Mouse (Mus musculus) skeletal muscle tissue, adult 2 months (tissue): ENCODE results near the gene Unc45b.
"Not testable (repeated sequence)": the region's sequence is repeated elsewhere in the genome, so short reads cannot be mapped to it uniquely, and the experiment has no call there.

ENCODE experiments used
- DNase-seq: peaks from one replicate; pipeline ENCODE4 v3.0.0-alpha.2; 2012; ENCODE audit warnings: low read depth, low spot score

The Unc45b gene

DNA sequence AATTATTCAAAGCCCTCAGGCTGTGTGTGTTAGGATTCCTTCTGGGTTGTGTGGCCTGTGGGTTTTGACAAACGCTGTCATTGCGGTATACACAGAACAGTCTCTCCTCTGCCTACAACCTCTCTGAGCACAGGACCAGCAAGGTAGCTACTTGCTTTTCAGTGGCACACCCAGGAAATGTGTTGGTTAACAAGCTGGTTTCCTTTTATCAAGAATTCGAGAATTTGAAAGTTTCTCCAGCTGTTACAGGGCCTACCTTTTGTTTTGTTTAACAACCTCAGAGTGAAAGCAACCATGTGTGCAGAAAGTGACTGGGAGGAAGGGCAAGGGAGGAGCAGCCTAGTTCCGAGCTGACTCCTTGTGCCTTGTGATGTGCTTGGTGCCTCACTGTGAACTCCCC is 37.1 kb downstream of the Unc45b start:
- no peak for DNase-seq

- DNase-seq: no peak
Measured at GRCm38 (mm10) chr11:82949036-82949435, 38.7 kb downstream of the Unc45b start.

- peak; percentile 74 for DNase-seq
Measured at GRCm38 (mm10) chr11:82950736-82951481, 40.6 kb downstream of the Unc45b start, which contains the start of gene Slfn5. TSS of gene Slfn5 (plus strand) at chr11:82951349.

DNA sequence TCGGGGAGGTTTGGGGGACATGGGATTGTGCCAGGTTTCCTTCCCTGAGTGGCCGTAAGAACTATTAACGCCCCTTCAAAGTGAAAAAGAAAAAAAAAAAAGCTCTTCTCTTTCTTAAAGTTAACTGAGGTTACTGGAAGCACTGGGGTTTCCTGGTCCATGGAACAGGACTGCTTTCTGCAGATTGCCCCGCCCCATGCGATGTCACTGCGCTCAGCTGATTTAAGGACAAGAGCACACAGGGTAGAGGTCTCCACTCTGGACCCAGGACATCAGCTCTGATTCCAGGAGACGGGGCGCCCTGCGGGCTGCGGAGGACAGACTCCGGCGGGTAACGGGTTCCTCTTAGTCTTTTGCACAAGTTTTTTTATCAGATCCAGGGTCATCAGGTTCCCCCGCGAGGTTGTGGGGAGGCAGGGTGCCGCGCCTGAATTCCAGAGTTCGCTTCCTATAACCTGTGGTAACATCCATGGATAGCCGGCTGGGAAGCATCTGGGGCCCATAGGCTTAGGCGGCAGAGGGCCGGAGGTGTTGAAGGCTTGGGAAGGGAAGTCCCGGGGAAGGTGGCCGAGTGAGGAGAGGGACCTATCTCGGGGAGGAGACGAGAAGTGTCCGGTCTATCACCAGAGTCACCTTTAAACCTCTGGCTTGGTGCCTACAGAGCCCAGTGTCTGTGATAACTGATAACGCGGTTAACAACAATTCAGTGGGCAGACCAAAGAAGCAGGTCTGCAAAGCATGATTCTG is 41.7 kb downstream of the Unc45b start:
- DNase-seq: peak; percentile 72

DNA sequence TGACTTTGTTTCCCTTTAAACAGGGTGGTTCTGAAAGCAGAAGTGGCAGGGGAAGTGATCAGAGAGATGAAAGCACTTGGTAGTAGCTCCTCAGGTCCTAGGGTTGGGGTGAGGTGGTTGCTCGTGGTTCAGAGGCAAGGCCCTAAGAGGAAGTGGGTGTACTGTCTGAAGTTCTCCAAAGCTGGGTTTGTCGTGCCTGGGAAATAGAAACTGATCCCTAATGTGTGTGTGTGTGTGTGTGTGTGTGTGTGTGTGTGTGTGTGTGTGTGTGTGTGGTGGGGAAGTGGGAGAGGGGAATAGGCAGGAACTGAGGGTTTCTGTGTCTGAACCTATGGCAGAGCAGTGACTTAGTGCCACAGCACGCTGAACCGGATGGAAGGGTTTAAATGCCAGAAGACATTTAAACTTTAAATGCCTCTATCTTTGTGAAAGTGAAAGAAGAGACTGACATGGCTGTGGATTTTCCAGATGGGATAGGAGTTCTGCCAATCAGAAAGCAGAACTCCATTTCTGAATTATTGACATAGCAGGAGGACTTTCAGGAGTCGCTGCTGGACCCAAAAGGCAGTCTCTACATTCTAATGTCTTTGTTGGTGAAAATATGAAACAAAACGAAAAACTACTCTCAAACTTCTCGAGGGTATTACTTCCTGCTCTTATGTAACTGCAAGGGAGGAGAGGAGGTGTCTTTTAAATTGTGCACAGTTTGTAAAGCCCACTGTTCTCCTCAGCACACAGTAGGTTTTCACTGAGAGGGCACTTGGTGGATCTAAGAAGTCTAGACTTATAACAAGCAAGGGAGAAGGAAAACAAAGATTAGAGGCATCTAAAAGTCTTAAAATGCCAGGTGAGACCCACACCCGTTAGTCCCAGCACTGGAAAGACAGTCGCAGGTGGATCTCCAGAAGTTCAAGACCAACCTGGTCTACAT is 42.5 kb downstream of the Unc45b start:
- peak; percentile 50 for DNase-seq

- no peak for DNase-seq
Measured at GRCm38 (mm10) chr11:82954631-82955030, 44.3 kb downstream of the Unc45b start.

DNA sequence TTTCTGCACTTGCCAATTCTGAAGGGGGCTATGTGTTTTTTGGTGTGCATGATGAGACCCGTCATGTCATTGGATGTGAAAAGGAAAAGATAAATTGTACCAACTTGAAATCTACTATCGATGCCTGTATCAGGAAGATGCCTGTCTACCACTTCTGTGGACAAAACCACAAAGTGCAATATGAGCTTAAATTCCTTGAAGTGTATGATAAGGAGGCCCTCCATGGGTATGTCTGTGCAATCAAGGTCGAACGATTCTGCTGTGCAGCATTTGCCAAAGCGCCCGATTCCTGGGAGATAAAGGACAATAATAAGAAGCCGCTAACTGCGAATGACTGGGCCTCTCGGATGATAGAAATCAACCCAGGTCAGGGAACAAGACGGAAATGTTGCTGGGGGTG is 46.6 kb downstream of the Unc45b start:
- DNase-seq: no peak

DNA sequence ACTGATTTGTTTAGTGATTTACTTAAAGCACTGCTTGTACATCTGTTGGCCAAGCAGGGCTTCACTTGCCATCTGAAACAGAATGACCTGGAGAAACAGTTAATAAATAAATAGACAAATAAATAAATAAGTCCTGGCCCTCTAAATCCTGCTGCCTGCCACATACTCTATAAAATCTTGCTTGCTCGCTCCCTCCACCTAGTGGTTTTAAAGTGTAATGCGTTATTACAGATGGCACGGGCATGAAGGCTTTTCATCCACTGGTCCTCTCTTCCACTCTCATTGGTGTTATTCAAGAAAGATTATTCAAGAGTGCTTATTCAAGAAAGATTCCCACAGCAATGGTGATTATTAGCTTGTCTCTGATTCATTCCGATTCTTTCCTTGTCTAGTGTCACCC is 49.3 kb downstream of the Unc45b start:
- no peak for DNase-seq

DNA sequence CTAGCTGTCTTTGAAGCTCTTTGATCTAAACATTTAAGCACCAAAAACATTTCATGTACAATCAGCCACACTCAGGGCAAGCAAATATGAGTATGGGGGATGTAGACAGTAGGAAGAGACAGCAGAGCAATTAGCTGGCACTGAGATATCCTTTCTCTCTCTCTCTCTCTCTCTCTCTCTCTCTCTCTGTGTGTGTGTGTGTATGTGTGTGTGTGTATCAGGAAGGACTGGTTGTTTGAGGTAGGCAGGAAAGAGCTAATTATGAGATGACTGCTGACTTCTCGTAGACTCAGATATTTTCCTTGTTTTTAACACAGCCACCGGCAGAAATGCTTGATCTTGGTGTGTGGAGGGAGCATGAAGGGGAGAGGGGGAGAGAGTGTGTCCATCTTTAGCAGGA is 51.4 kb downstream of the Unc45b start:
- DNase-seq: no peak

DNA sequence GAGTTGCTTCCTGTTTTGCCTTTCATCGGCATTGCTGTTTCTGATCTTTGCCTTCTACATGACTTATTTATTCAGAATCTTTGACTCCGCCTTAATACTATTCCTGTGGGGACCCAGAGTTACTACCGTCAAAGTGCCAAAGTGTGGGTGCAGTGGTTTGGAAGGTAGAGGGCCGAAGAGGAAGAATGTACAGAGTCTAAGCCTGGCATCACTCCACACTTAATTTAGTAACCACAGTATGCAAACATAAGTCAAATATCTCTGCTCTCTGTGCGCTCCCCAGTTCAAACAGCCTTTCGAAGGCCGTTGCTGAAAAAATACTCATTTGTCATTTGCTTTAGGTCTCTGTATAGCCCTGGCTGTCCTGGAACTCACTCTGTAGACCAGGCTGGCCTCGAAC is 51.9 kb downstream of the Unc45b start:
- no peak for DNase-seq

DNA sequence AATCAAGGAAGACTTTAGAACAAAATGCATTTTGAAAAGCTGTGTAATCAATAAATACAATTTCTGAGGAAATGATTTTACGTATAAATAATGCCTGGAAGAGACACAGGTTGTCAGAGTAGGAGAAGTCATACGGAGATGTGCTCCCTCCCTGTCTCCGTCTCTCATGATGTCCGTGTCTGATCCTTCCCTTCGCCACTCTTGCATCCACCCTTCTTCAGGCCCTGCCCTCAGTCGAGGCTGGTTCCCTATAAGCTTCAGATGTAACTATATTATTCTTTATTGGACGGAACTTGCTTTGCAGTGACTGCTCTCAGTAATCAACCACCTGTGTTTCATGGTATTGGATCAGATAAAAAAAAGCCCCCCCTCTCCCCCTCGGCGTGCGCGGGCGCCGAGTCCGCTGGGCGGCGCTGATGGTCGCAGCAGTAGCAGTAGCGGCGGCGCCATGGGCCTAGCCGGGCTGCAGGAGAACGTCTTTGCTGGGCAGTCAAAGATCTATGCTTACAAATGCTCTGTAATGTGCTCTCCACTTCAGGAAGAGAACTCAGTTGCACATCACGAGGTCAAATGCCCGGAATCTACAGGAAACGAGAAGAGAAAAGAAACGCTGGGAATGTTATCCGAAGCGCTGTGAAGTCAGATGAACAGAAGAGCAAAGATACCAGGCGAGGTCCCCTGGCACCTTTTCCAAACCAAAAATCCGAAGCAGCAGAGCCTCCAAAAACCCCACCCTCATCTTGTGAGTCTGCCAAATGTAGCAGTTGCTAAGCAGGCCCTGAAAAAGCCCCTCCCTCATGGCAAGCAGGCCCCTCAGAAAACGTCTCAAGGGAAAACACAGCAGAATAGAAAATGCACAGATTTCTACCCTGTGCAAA is 60.6 kb downstream of the Unc45b start:
- no peak for DNase-seq

DNA sequence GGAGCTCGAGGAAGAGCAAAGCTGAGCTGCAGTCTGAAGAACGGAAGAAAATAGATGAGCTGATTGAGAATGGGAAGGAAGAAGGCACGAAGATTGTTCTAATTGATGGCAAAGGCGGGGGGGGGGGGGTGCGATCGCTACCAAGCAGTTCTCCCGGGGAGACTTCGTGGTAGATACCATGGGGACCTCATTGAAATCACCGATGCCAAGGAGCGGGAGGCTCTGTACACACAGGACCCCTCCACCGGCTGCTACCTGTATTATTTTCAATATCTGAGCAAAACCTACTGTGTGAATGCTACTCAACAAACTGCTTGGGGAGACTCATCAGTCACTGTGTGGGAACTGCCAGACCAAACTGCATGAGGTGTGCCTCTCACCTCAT is 61.2 kb downstream of the Unc45b start:
- DNase-seq: no peak

DNA sequence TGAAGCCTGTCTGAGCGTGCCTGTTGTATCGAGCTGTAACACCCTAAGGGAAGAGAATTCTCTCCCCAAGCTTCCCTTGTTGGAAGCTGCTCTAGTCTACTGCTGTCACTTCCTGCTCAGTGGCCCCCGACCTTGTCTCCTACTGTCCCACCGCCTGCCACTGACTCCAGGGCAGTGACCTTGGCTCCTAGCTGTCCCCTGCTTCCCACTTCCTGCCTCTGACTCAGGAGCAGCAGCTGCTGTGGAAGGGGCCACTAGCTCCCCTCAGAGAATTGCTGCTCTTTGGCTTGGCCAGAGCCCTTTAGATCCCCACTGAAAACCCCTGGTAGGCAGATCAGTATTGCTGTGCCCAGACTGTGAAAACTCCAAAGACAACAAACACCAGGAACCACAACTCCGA is 63.6 kb downstream of the Unc45b start:
- no peak for DNase-seq

DNA sequence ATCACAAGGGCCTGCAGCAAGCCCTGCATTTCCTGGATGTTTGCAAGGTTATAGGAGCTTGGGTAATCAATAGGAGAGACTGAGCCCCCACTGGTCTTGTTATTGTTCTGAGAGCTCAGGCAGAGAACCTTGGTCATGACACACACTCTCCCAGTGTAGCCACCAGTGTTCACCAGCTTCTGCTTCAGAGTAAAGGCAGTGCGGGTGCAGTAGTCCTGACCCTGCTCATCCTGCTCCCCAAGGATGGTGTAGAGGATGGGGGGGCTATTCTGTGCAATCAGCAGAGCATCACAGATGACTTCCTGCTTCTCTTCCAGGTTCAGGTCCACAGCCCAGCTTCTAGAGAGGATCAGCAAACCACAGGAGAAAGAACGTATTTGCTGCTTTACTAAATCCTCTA is 72.1 kb downstream of the Unc45b start:
- not testable (repeated sequence) for DNase-seq

DNA sequence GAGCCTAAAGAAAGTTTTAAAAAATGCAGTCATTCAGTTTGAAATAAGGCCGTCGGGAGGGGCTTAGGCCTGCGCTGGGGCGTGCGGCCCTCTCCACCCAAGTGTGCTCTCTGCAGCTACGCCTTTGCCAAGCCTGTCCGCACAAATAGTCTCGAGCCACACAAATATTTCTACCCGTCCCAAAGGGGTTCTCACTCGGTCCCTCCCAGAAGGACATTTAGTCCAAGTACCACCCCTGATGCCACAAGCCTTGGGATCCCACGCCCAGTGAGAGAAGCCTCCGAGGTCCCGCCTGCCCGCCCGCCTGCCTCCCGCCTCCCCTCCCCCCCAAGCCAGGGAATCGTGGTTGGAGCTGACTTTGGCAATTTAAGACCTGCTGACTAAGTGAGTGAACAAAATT is 72.8 kb downstream of the Unc45b start:
- peak; percentile 33 for DNase-seq

DNA sequence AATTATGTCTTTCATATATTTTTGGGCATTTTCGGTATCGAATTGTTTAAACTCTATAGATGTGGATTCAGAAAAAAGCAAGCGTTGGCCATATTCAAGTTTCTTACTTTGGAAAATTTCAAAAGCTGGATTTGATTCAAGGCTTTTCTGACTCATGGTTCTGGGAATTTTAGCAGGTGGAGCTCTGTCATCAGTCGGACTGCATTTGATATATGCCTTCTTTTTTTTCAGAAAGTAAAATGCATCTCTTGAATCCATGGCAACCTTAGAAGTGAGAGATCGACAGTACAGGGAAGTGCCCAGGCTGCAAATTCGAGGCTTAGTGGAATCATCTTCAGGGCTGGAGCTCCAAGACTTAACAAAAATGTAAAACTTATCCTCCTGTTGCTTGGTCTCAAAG is 77.3 kb downstream of the Unc45b start:
- no peak for DNase-seq

DNA sequence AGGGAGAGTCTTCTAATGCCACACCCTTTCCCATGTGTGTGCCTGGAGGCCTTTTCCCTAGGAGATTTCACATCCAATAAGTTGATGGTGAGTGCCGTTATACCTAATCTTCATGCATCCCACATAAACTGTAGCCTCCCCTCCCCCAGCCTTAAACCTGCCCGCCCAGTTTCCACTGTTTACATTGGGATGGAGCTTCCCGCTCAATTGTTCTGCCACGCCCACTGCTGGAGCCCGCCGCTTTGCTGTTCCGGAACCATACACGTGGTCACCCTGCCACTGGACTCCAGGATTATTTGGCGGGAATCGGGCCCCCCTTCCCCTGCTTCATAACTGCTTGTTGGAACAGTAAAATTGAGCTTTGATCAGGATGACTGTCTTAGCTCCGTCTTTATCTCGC is 79.0 kb downstream of the Unc45b start:
- DNase-seq: no peak

- peak; percentile 10 for DNase-seq
Measured at GRCm38 (mm10) chr11:82990612-82991385, 80.4 kb downstream of the Unc45b start.

DNA sequence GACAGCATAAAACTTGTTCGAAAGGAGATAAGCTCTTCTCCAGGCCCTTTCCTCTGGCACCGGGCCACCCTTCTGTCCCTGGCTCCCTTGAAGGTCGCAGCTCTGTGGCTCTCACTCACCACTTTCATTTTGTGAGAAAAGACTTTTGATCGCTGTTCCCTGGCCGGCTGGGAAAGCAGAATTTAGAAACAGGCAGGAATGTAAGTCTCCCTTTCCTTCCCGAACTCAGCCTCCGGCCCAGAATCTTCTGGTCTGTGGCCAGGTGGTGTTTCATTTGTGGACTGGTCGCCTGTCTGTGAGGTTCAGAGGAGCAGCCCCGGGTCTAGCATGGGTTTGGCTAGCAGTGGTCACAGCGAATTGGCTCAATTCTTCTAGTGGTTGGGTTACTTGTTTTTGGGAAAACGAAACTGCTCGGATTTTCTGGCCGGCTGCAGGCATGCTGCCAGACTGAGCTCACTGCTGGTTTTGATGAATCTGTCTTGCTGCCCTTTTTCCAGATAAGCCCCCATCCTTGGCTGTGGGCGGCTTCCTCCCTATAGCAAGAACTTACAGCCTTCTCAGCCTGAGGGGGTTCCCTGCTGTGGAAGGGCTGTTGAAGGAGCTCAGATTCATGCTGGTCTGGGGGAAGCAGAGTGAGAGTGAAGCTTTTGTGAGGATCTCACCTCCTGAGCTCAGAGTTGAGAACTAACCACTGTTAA is 81.3 kb downstream of the Unc45b start, which contains the start of gene Slfn9:
Gene Slfn9, minus strand, starts transcription at position 362 of the 698 bp plus-strand sequence.
- DNase-seq: peak; percentile 38
